Mouse (Mus musculus) E14TG2a.4 (cell line): Measurements from ENCODE around the gene Tmem30b.

ENCODE experiments used
- CTCF ChIP-seq: conservative IDR thresholded peaks from 2 replicates; pipeline ENCODE4 v1.5.1; 2014; ENCODE audit warnings: low read length
- NANOG ChIP-seq: IDR thresholded peaks from 2 replicates; pipeline ENCODE4 v1.6.1; 2014; ENCODE audit warnings: borderline replicate concordance, low read length, mixed read lengths

- TF ChIP-seq CTCF (no peak), NANOG (no peak)
These were observed 34.6 kb downstream of the Tmem30b start for GRCm38 (mm10) chr12:73511467-73512047.
